Mouse (Mus musculus) forebrain, embryonic 15.5 days (tissue): Measurements from ENCODE around the gene Grb7. TPM values are rescaled to one million over a fixed set of nuclear protein-coding genes. Genes with fewer than 3 reads are reported as not detected.

Source experiments
- ATAC-seq: fragments of 200-750 bp; cut with Nextera tagmentation; replicated peaks from 2 replicates; pipeline ENCODE4 v1.8.0; 2017; ENCODE audit warnings: mild to moderate bottlenecking, moderate TSS enrichment, moderate library complexity
- H3K27ac ChIP-seq: fragments of 300-500 bp; sonication (generic); replicated peaks from 2 replicates; pipeline ENCODE4 v1.5.1; 2015; ENCODE audit warnings: mild to moderate bottlenecking, inconsistent platforms
- H3K27me3 ChIP-seq: fragments of 300-500 bp; sonication (generic); 2 replicates; pipeline ENCODE4 v1.6.1; 2015; ENCODE audit warnings: inconsistent platforms
- H3K36me3 ChIP-seq: fragments of 300-500 bp; sonication (generic); 2 replicates; pipeline ENCODE4 v1.6.1; 2015; ENCODE audit warnings: mild to moderate bottlenecking, inconsistent platforms
- H3K4me1 ChIP-seq: fragments of 300-500 bp; sonication (generic); 2 replicates; pipeline ENCODE4 v1.6.1; 2015; ENCODE audit warnings: inconsistent platforms
- H3K4me2 ChIP-seq: fragments of 300-500 bp; sonication (generic); replicated peaks from 2 replicates; pipeline ENCODE4 v1.6.1; 2015; ENCODE audit warnings: mild to moderate bottlenecking, inconsistent platforms
- H3K4me3 ChIP-seq: fragments of 300-500 bp; sonication (generic); 2 replicates; pipeline ENCODE4 v1.5.1; 2015; ENCODE audit warnings: mild to moderate bottlenecking, inconsistent platforms
- H3K9ac ChIP-seq: fragments of 300-500 bp; sonication (generic); replicated peaks from 2 replicates; pipeline ENCODE4 v1.6.1; 2015; ENCODE audit warnings: mild to moderate bottlenecking, inconsistent platforms
- H3K9me3 ChIP-seq: fragments of 300-500 bp; sonication (generic); 2 replicates; pipeline ENCODE4 v1.6.1; 2016; ENCODE audit warnings: inconsistent platforms
- WGBS: fragments of 180-500 bp; shearing (Covaris S2); methylation state at CpG from one replicate; pipeline ENCODE4 v1.1.7; 2015; ENCODE audit warnings: mixed read lengths; 5-methylcytosine and 5-hydroxymethylcytosine counted together
- polyA plus RNA-seq: library from polyadenylated mRNA; unstranded; fragments of >200 nt; fragmentation: Nextera tagmentation; extraction: Ambion mirVana; gene quantifications from 2 replicates; pipeline ENCODE4 v1.2.1, GENCODE M21; 2015

Grb7 gene
- polyA plus RNA-seq, 1 experiment from 2014 or later, result 0.61 TPM

- Histone ChIP-seq H3K4me1 (no peaks in the 10 kb centered on the region), H3K9ac (no peak overlapping the region), H3K4me2 (no peak overlapping the region), H3K36me3 (no peaks in the 10 kb centered on the region), H3K27ac (no peak overlapping the region), H3K4me3 (no peak overlapping the region), H3K9me3 (no peaks in the 10 kb centered on the region), H3K27me3 (no peaks in the 10 kb centered on the region)
- WGBS, result 84% methylated on average over 9 of the region's 9 CpGs
- no peak for ATAC-seq
Observed at GRCm38 (mm10) chr11:98475630-98476433, 29.6 kb downstream of the Grb7 start.

GRCm38 (mm10) chr11:98476434-98476807, 30.2 kb downstream of the Grb7 start:
- Histone ChIP-seq H3K9me3 (no peaks in the 10 kb centered on the region), H3K27me3 (no peaks in the 10 kb centered on the region), H3K36me3 (no peaks in the 10 kb centered on the region), H3K27ac (no peak overlapping the region), H3K9ac (no peak overlapping the region), H3K4me2 (no peak overlapping the region), H3K4me1 (no peaks in the 10 kb centered on the region), H3K4me3 (no peak overlapping the region)
- WGBS, result 93% methylated on average over 4 of the region's 4 CpGs
- no peak for ATAC-seq

- no peaks in the 10 kb centered on the region for H3K9me3 ChIP-seq
- no peak for ATAC-seq
- H3K4me3 ChIP-seq, result no peak overlapping the region
- no peaks in the 10 kb centered on the region for H3K36me3 ChIP-seq
- H3K4me2 ChIP-seq, result no peak overlapping the region
- H3K27me3 ChIP-seq, result no peaks in the 10 kb centered on the region
- H3K9ac ChIP-seq, result no peak overlapping the region
- H3K4me1 ChIP-seq, result no peaks in the 10 kb centered on the region
- no peak overlapping the region for H3K27ac ChIP-seq
- 72% methylated on average over 14 of the region's 14 CpGs for WGBS
Observed at GRCm38 (mm10) chr11:98477011-98477701, 31.0 kb downstream of the Grb7 start.

GRCm38 (mm10) chr11:98479026-98479939, 33.1 kb downstream of the Grb7 start:
- no peak for ATAC-seq
- no peak overlapping the region for H3K4me3 ChIP-seq
- H3K36me3 ChIP-seq, result no peaks in the 10 kb centered on the region
- H3K9ac ChIP-seq, result no peak overlapping the region
- H3K4me2 ChIP-seq, result no peak overlapping the region
- H3K4me1 ChIP-seq, result no peaks in the 10 kb centered on the region
- 83% methylated on average over 13 of the region's 13 CpGs for WGBS
- no peaks in the 10 kb centered on the region for H3K9me3 ChIP-seq
- H3K27me3 ChIP-seq, result no peaks in the 10 kb centered on the region
- no peak overlapping the region for H3K27ac ChIP-seq

- Histone ChIP-seq H3K4me3 (no peak overlapping the region), H3K27me3 (no peaks in the 10 kb centered on the region), H3K4me1 (no peaks in the 10 kb centered on the region), H3K9me3 (no peaks in the 10 kb centered on the region), H3K9ac (no peak overlapping the region), H3K36me3 (no peaks in the 10 kb centered on the region), H3K4me2 (no peak overlapping the region), H3K27ac (no peak overlapping the region)
- ATAC-seq, result no peak
- WGBS, result 93% methylated on average over 12 of the region's 12 CpGs
Observed at GRCm38 (mm10) chr11:98479940-98480497, 33.8 kb downstream of the Grb7 start.

GRCm38 (mm10) chr11:98481231-98481630, 35.0 kb downstream of the Grb7 start:
- no peak for ATAC-seq
- no peak overlapping the region for H3K9ac ChIP-seq
- 56% methylated on average over 6 of the region's 6 CpGs for WGBS
- H3K4me3 ChIP-seq, result no peak overlapping the region
- no peak overlapping the region for H3K27ac ChIP-seq
- no peak overlapping the region for H3K4me2 ChIP-seq
- H3K36me3 ChIP-seq, result no peaks in the 10 kb centered on the region
- no peaks in the 10 kb centered on the region for H3K4me1 ChIP-seq
- no peaks in the 10 kb centered on the region for H3K27me3 ChIP-seq
- no peaks in the 10 kb centered on the region for H3K9me3 ChIP-seq

GRCm38 (mm10) chr11:98482067-98482466, 35.9 kb downstream of the Grb7 start:
- Histone ChIP-seq H3K27me3 (no peaks in the 10 kb centered on the region), H3K4me2 (no peak overlapping the region), H3K4me3 (no peak overlapping the region), H3K9ac (no peak overlapping the region), H3K4me1 (no peaks in the 10 kb centered on the region), H3K36me3 (no peaks in the 10 kb centered on the region), H3K9me3 (no peaks in the 10 kb centered on the region), H3K27ac (no peak overlapping the region)
- ATAC-seq, result no peak
- 85% methylated on average over 10 of the region's 10 CpGs for WGBS

GRCm38 (mm10) chr11:98485749-98486148, 39.6 kb downstream of the Grb7 start:
- Histone ChIP-seq H3K4me3 (no peak overlapping the region), H3K4me2 (no peak overlapping the region), H3K4me1 (no peaks in the 10 kb centered on the region), H3K36me3 (no peaks in the 10 kb centered on the region), H3K27me3 (0 out of 2 replicates have a peak, but pooled peaks cover 3% of the 10 kb centered on the region), H3K27ac (no peak overlapping the region), H3K9ac (no peak overlapping the region), H3K9me3 (no peaks in the 10 kb centered on the region)
- no peak for ATAC-seq
- 84% methylated on average over 2 of the region's 2 CpGs for WGBS

GRCm38 (mm10) chr11:98487526-98488040, 41.4 kb downstream of the Grb7 start:
- WGBS, result 83% methylated on average over 4 of the region's 5 CpGs
- Histone ChIP-seq H3K27ac (no peak overlapping the region), H3K27me3 (0 out of 2 replicates have a peak, but pooled peaks cover 3% of the 10 kb centered on the region), H3K9ac (no peak overlapping the region), H3K4me1 (no peaks in the 10 kb centered on the region), H3K36me3 (no peaks in the 10 kb centered on the region), H3K4me2 (no peak overlapping the region), H3K4me3 (no peak overlapping the region), H3K9me3 (no peaks in the 10 kb centered on the region)
- ATAC-seq, result no peak

GRCm38 (mm10) chr11:98488540-98489234, 42.5 kb downstream of the Grb7 start:
- WGBS, result 68% methylated on average over 20 of the region's 20 CpGs

GRCm38 (mm10) chr11:98491571-98491970, 45.4 kb downstream of the Grb7 start:
- WGBS, result 81% methylated on average over 7 of the region's 7 CpGs
- H3K9ac ChIP-seq, result no peak overlapping the region
- no peaks in the 10 kb centered on the region for H3K36me3 ChIP-seq
- peaks cover 9% of the 10 kb centered on the region; the same call in 1 of the 2 replicates for H3K27me3 ChIP-seq
- no peak overlapping the region for H3K4me2 ChIP-seq
- no peaks in the 10 kb centered on the region for H3K9me3 ChIP-seq
- ATAC-seq, result no peak
- no peak overlapping the region for H3K27ac ChIP-seq
- no peak overlapping the region for H3K4me3 ChIP-seq
- no peaks in the 10 kb centered on the region for H3K4me1 ChIP-seq

More at GRCm38 (mm10) chr11:98488540-98489234, 42.5 kb downstream of the Grb7 start:
- peaks cover 3% of the 10 kb centered on the region; the same call in 1 of the 2 replicates for H3K27me3 ChIP-seq
- no peak overlapping the region for H3K27ac ChIP-seq
- H3K9ac ChIP-seq, result no peak overlapping the region
- H3K9me3 ChIP-seq, result no peaks in the 10 kb centered on the region
- H3K4me2 ChIP-seq, result no peak overlapping the region
- no peak overlapping the region for H3K4me3 ChIP-seq
- ATAC-seq, result no peak
- no peaks in the 10 kb centered on the region for H3K4me1 ChIP-seq
- no peaks in the 10 kb centered on the region for H3K36me3 ChIP-seq
